Mouse (Mus musculus) brown adipose tissue, adult 24 weeks (tissue): ENCODE results near the gene Tlx3. TPM values are rescaled to one million over a fixed set of nuclear protein-coding genes. Genes with fewer than 3 reads are reported as not detected.

Experiments used
- H3K27ac ChIP-seq: fragments of 200-500 bp; replicated peaks from 2 replicates; pipeline ENCODE4 v1.5.1; 2012; ENCODE audit warnings: low read depth, mild to moderate bottlenecking, low read length
- H3K4me1 ChIP-seq: fragments of 200-500 bp; 2 replicates; pipeline ENCODE4 v1.6.1; 2012; ENCODE audit warnings: low read length, mixed read lengths; ENCODE audit not compliant: control insufficient read depth, insufficient read depth, insufficient read length
- H3K4me3 ChIP-seq: fragments of 200-500 bp; 2 replicates; pipeline ENCODE4 v1.5.1; 2012; ENCODE audit warnings: low read depth, mild to moderate bottlenecking, low read length, moderate library complexity; ENCODE audit not compliant: insufficient read depth
- polyA plus RNA-seq: library from polyadenylated mRNA; stranded (reverse); fragments of >200 nt; gene quantifications from 2 replicates; pipeline ENCODE4 v1.2.4, GENCODE M21; 2012; ENCODE audit not compliant: missing spikeins, insufficient read depth, insufficient read length

Gene Tlx3
- polyA plus RNA-seq, 1 experiment = not detected

GRCm38 (mm10) chr11:33176525-33177245 lies 26.7 kb downstream of the Tlx3 start:
- no peak overlapping the region for H3K4me3 ChIP-seq
- no peaks in the 10 kb centered on the region for H3K4me1 ChIP-seq
- H3K27ac ChIP-seq = no peak overlapping the region

GRCm38 (mm10) chr11:33175768-33176167 lies 27.6 kb downstream of the Tlx3 start:
- H3K27ac ChIP-seq = no peak overlapping the region
- H3K4me1 ChIP-seq = no peaks in the 10 kb centered on the region
- H3K4me3 ChIP-seq = no peak overlapping the region

GRCm38 (mm10) chr11:33170489-33170888 lies 32.9 kb downstream of the Tlx3 start:
- H3K4me1 ChIP-seq = no peaks in the 10 kb centered on the region
- H3K4me3 ChIP-seq = no peak overlapping the region
- H3K27ac ChIP-seq = no peak overlapping the region

- peak within 1 kb of the TSS; percentile 64 for H3K27ac ChIP-seq
- no peaks in the 10 kb centered on the region for H3K4me1 ChIP-seq
Measured at GRCm38 (mm10) chr11:33162998-33163506, 40.3 kb downstream of the Tlx3 start, which contains the start of gene Npm1. Gene Npm1, minus strand, starts transcription at chr11:33163206.

GRCm38 (mm10) chr11:33162211-33162997 lies 41.0 kb downstream of the Tlx3 start:
- Histone ChIP-seq H3K4me3 (peak overlapping the region; percentile 77), H3K27ac (peak overlapping the region; percentile 38; the same call in 1 of the 2 replicates), H3K4me1 (no peaks in the 10 kb centered on the region)

More at GRCm38 (mm10) chr11:33162998-33163506, 40.3 kb downstream of the Tlx3 start, which contains the start of gene Npm1:
- peak within 1 kb of the TSS; percentile 77 for H3K4me3 ChIP-seq

- Histone ChIP-seq H3K27ac (no peak overlapping the region), H3K4me3 (no peak overlapping the region), H3K4me1 (no peaks in the 10 kb centered on the region)
Measured at GRCm38 (mm10) chr11:33159741-33160140, 43.6 kb downstream of the Tlx3 start.

- Histone ChIP-seq H3K4me3 (no peak overlapping the region), H3K27ac (no peak overlapping the region), H3K4me1 (no peaks in the 10 kb centered on the region)
Measured at GRCm38 (mm10) chr11:33157453-33158196, 45.8 kb downstream of the Tlx3 start.

GRCm38 (mm10) chr11:33156436-33157015 lies 46.9 kb downstream of the Tlx3 start:
- H3K4me1 ChIP-seq = no peaks in the 10 kb centered on the region
- H3K27ac ChIP-seq = no peak overlapping the region
- H3K4me3 ChIP-seq = no peak overlapping the region

- H3K27ac ChIP-seq = no peak overlapping the region
- no peaks in the 10 kb centered on the region for H3K4me1 ChIP-seq
- H3K4me3 ChIP-seq = no peak overlapping the region
Measured at GRCm38 (mm10) chr11:33154459-33154858, 48.9 kb downstream of the Tlx3 start.

GRCm38 (mm10) chr11:33152997-33153396 lies 50.4 kb downstream of the Tlx3 start:
- Histone ChIP-seq H3K4me1 (no peaks in the 10 kb centered on the region), H3K27ac (no peak overlapping the region), H3K4me3 (no peak overlapping the region)

- no peak overlapping the region for H3K4me3 ChIP-seq
- H3K27ac ChIP-seq = no peak overlapping the region
Measured at GRCm38 (mm10) chr11:33151780-33152145, 51.6 kb downstream of the Tlx3 start.

GRCm38 (mm10) chr11:33151128-33151779 lies 52.1 kb downstream of the Tlx3 start:
- Histone ChIP-seq H3K27ac (no peak overlapping the region), H3K4me3 (no peak overlapping the region), H3K4me1 (peaks cover 2% of the 10 kb centered on the region; the same call in 1 of the 2 replicates)

More at GRCm38 (mm10) chr11:33151780-33152145, 51.6 kb downstream of the Tlx3 start:
- H3K4me1 ChIP-seq = no peaks in the 10 kb centered on the region; the same call in 1 of the 2 replicates
